Mouse (Mus musculus): ENCODE measurements around the gene Ppib. TPM values are rescaled to one million over a fixed set of nuclear protein-coding genes. Genes with fewer than 3 reads are reported as not detected.

The Ppib gene
- polyA plus RNA-seq, 1 experiment from 2014 or later: 678 TPM

DNA sequence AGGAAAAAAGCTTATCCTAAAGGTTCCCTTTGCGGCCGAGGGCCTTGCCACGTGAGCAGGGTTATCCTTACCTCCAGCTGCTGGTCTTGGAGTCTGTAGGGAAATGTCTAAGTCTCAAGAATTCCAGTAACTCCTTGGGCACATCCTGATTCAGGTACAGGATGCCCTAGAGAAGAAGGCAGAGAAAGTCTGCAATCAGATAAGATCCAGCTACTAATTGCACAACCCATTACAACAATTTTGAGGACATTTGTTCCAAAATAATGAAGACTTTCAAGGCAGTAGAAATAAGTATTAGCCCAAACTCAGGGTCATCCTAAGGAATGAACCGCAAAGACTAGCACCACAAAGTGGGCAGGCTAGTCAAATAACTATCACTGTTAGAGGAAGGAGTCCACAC is 8.0 kb downstream of the Ppib start:
- no peak overlapping the region for H3K4me2 ChIP-seq (ENCODE audit: low read depth, low read length)
- no peaks in the 10 kb centered on the region for H3K9me3 ChIP-seq (ENCODE audit: control insufficient read depth, low read length)
- H3K4me3 ChIP-seq (ENCODE audit: low read length): no peak overlapping the region; the same call in 1 of the 2 replicates
- H3K36me3 ChIP-seq (ENCODE audit: control insufficient read depth, insufficient read depth, low read length): peaks cover 33% of the 10 kb centered on the region
- H3K9ac ChIP-seq (ENCODE audit: low read length): no peak overlapping the region
- ATAC-seq (ENCODE audit: low read depth): no peak
- no peak overlapping the region for H3K27ac ChIP-seq (ENCODE audit: low read length)
- WGBS: 62% methylated on average over 4 of the region's 4 CpGs
- H3K27me3 ChIP-seq (ENCODE audit: control insufficient read depth, insufficient read depth, low read depth, low read length): peaks cover 4% of the 10 kb centered on the region; the same call in 1 of the 2 replicates
- peaks cover 9% of the 10 kb centered on the region for H3K4me1 ChIP-seq (replicated peaks; ENCODE audit: control insufficient read depth, insufficient read depth, low read length)

DNA sequence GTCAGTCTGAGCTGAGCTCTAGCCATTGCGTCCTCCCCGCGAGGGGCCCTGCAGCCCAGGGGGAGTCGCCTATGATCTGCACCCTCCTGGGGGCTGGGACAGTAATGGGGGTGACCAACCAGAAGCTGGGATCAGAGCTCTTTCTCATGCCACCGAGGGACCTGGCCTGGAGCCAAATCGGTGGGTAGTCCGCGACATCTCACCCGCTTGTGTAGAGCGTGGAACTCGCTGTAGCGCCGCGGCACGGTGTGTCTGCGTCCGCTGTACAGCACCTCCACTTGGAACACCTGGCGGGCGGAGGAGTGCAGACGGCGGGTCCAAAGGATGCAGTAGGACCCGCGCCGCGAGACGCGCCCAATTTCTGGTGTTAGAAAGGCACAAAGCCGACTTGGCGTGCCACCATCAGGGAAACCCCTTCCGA is 9.0 kb downstream of the Ppib start:
- H3K9me3 ChIP-seq (ENCODE audit: control insufficient read depth, low read length): no peaks in the 10 kb centered on the region
- peak overlapping the region; percentile 88 for H3K4me2 ChIP-seq (ENCODE audit: low read depth, low read length)
- peaks cover 4% of the 10 kb centered on the region; the same call in 1 of the 2 replicates for H3K27me3 ChIP-seq (ENCODE audit: control insufficient read depth, insufficient read depth, low read depth, low read length)
- H3K9ac ChIP-seq (ENCODE audit: low read length): peak overlapping the region; percentile 60
- H3K4me1 ChIP-seq (replicated peaks; ENCODE audit: control insufficient read depth, insufficient read depth, low read length): peaks cover 9% of the 10 kb centered on the region
- WGBS: under 1% methylated on average over 30 of the region's 30 CpGs
- peak; percentile 43; the same call in 1 of the 2 replicates for ATAC-seq (ENCODE audit: low read depth)
- H3K27ac ChIP-seq (ENCODE audit: low read length): no peak overlapping the region
- peak overlapping the region; percentile 58 for H3K4me3 ChIP-seq (ENCODE audit: low read length)
- peaks cover 26% of the 10 kb centered on the region for H3K36me3 ChIP-seq (ENCODE audit: control insufficient read depth, insufficient read depth, low read length)

DNA sequence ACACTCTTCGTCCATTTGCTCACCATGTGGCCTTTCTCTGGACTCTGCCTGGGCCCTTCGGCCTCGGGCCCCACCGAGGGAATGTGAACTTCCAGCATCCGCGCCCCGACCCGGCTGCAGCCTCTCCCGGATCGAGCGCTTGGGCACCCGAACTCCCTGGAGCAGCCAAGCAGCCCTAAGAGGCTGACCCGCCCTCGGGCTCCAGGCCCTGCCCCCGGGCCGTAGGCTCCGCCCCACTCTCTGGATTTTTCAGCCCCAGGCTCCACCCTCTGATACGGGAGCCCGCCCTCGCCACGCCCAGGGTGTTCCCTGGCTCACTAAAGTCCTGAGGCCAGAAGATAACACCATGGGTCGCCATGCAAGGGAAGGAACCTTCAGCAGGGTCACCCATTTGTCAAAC is 9.6 kb downstream of the Ppib start, which contains the start of gene Snx22:
Snx22 (minus strand) TSS at position 137 of the 400 bp plus-strand sequence.
- no peaks in the 10 kb centered on the region for H3K9me3 ChIP-seq (ENCODE audit: control insufficient read depth, low read length)
- ATAC-seq (ENCODE audit: low read depth): peak; percentile 96
- H3K9ac ChIP-seq (ENCODE audit: low read length): peak within 1 kb of the TSS; percentile 60
- under 1% methylated on average over 22 of the region's 22 CpGs for WGBS
- peaks cover 4% of the 10 kb centered on the region; the same call in 1 of the 2 replicates for H3K27me3 ChIP-seq (ENCODE audit: control insufficient read depth, insufficient read depth, low read depth, low read length)
- H3K4me1 ChIP-seq (replicated peaks; ENCODE audit: control insufficient read depth, insufficient read depth, low read length): peaks cover 9% of the 10 kb centered on the region
- H3K4me3 ChIP-seq (ENCODE audit: low read length): peak within 1 kb of the TSS; percentile 58
- H3K27ac ChIP-seq (ENCODE audit: low read length): no peak within 1 kb of the TSS
- peak within 1 kb of the TSS; percentile 88 for H3K4me2 ChIP-seq (ENCODE audit: low read depth, low read length)
- H3K36me3 ChIP-seq (ENCODE audit: control insufficient read depth, insufficient read depth, low read length): peaks cover 20% of the 10 kb centered on the region

DNA sequence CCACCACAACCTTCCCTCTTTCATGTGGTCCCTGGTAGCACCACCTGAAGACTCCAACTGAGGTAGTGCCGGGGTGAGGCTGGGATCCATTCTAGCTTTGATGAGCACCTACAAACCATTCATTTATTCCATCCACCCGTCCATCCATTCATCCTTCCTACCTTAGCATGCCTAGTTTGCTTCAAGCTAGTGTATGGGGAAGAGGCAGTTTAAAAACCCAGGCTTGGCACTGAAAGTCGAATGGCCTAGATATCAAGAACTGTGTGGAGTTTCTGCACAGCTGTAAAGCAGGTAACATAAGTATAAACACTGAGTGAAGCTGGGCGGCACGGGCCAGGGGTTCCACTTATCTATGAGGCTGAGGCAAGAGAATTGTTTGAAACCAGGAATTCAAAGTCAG is 10.1 kb downstream of the Ppib start:
- ATAC-seq (ENCODE audit: low read depth): no peak
- Histone ChIP-seq H3K9me3 (ENCODE audit: control insufficient read depth, low read length) (no peaks in the 10 kb centered on the region), H3K9ac (ENCODE audit: low read length) (no peak overlapping the region), H3K4me3 (ENCODE audit: low read length) (no peak overlapping the region), H3K27me3 (ENCODE audit: control insufficient read depth, insufficient read depth, low read depth, low read length) (peaks cover 4% of the 10 kb centered on the region; the same call in 1 of the 2 replicates), H3K4me2 (ENCODE audit: low read depth, low read length) (no peak overlapping the region), H3K27ac (ENCODE audit: low read length) (no peak overlapping the region), H3K36me3 (ENCODE audit: control insufficient read depth, insufficient read depth, low read length) (peaks cover 18% of the 10 kb centered on the region), H3K4me1 (replicated peaks; ENCODE audit: control insufficient read depth, insufficient read depth, low read length) (peaks cover 9% of the 10 kb centered on the region)
- WGBS: 82% methylated on average over 5 of the region's 5 CpGs

DNA sequence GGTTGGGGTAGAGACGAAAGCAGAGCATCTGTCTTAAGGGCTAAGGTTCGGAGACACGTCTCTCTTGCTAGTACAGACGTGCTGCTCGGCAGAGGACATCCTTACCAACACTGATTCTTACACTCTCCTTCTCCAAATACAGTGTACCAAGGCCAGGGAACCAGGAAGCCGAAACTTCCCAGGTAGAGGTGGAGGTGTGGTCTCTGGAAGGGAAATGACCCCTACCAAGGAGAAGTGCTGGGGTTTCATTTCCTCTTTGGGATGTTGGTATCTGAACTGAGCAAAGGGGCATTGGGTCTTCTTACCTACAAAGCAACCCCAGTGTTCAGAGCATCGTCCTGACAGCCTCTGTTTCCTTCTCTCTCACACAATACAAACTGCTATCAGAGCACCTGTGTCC is 12.7 kb downstream of the Ppib start:
- peaks cover 9% of the 10 kb centered on the region for H3K4me1 ChIP-seq (replicated peaks; ENCODE audit: control insufficient read depth, insufficient read depth, low read length)
- no peak overlapping the region for H3K9ac ChIP-seq (ENCODE audit: low read length)

DNA sequence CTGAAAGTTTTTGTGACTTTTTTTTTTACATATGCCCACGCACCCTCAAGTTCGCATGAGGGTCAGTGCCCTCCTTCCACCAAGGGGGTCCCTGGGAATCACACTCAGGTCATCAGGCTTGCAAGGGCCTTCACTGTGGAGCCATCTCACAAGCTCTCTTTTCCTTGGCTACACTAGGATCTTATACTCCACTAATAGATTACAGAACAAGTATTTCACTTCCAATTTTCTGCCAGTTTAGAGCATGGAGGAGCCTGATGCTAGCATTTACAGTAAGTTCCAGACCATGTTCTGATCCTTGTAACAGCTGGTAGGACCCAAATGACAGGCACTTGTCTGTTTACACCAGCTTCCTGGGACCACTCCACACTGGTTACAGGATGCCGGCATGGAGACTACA is 18.1 kb downstream of the Ppib start:
- no peaks in the 10 kb centered on the region for H3K9me3 ChIP-seq (ENCODE audit: control insufficient read depth, low read length)
- H3K27me3 ChIP-seq (ENCODE audit: control insufficient read depth, insufficient read depth, low read depth, low read length): no peaks in the 10 kb centered on the region
- peak overlapping the region; percentile 83 for H3K27ac ChIP-seq (ENCODE audit: low read length)
- H3K36me3 ChIP-seq (ENCODE audit: control insufficient read depth, insufficient read depth, low read length): no peaks in the 10 kb centered on the region
- H3K4me3 ChIP-seq (ENCODE audit: low read length): no peak overlapping the region
- 51% methylated on average over 3 of the region's 3 CpGs for WGBS
- ATAC-seq (ENCODE audit: low read depth): no peak
- H3K4me1 ChIP-seq (replicated peaks; ENCODE audit: control insufficient read depth, insufficient read depth, low read length): peaks cover 11% of the 10 kb centered on the region
- peak overlapping the region; percentile 21 for H3K4me2 ChIP-seq (ENCODE audit: low read depth, low read length)
- no peak overlapping the region for H3K9ac ChIP-seq (ENCODE audit: low read length)

More for the DNA sequence above, 12.7 kb downstream of the Ppib start:
- H3K4me2 ChIP-seq (ENCODE audit: low read depth, low read length): no peak overlapping the region
- H3K27ac ChIP-seq (ENCODE audit: low read length): no peak overlapping the region
- H3K4me3 ChIP-seq (ENCODE audit: low read length): no peak overlapping the region
- peaks cover 4% of the 10 kb centered on the region; the same call in 1 of the 2 replicates for H3K27me3 ChIP-seq (ENCODE audit: control insufficient read depth, insufficient read depth, low read depth, low read length)
- H3K36me3 ChIP-seq (ENCODE audit: control insufficient read depth, insufficient read depth, low read length): no peaks in the 10 kb centered on the region
- no peak for ATAC-seq (ENCODE audit: low read depth)
- 82% methylated on average over 7 of the region's 7 CpGs for WGBS
- no peaks in the 10 kb centered on the region for H3K9me3 ChIP-seq (ENCODE audit: control insufficient read depth, low read length)

DNA sequence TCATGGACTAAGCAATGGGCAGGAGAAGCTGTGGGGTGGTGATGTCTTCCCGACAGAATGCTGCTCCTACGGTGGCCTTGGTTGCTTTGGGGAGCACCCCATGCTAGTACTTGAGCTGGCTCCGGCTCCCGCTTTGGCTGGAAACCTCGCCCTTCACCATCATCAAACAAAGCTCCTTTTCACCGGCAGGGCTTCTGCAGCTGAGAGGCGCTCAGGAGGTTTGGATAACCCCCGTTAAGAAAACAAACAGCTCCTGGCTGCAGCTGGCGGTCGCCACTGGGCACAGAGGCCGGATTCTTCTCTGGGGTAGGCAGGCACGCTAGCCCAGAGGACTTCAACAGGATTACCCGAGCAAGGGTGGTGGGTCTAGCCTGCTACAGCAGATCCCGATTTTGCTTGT is 18.5 kb downstream of the Ppib start:
- no peak overlapping the region for H3K4me3 ChIP-seq (ENCODE audit: low read length)
- peak overlapping the region; percentile 83 for H3K27ac ChIP-seq (ENCODE audit: low read length)
- WGBS: 5% methylated on average over 14 of the region's 14 CpGs
- H3K9ac ChIP-seq (ENCODE audit: low read length): peak overlapping the region; percentile 24; the same call in 1 of the 2 replicates
- no peaks in the 10 kb centered on the region for H3K27me3 ChIP-seq (ENCODE audit: control insufficient read depth, insufficient read depth, low read depth, low read length)
- ATAC-seq (ENCODE audit: low read depth): peak; percentile 60; the same call in 1 of the 2 replicates
- peak overlapping the region; percentile 21 for H3K4me2 ChIP-seq (ENCODE audit: low read depth, low read length)
- no peaks in the 10 kb centered on the region for H3K9me3 ChIP-seq (ENCODE audit: control insufficient read depth, low read length)
- H3K4me1 ChIP-seq (replicated peaks; ENCODE audit: control insufficient read depth, insufficient read depth, low read length): peaks cover 11% of the 10 kb centered on the region
- no peaks in the 10 kb centered on the region for H3K36me3 ChIP-seq (ENCODE audit: control insufficient read depth, insufficient read depth, low read length)

DNA sequence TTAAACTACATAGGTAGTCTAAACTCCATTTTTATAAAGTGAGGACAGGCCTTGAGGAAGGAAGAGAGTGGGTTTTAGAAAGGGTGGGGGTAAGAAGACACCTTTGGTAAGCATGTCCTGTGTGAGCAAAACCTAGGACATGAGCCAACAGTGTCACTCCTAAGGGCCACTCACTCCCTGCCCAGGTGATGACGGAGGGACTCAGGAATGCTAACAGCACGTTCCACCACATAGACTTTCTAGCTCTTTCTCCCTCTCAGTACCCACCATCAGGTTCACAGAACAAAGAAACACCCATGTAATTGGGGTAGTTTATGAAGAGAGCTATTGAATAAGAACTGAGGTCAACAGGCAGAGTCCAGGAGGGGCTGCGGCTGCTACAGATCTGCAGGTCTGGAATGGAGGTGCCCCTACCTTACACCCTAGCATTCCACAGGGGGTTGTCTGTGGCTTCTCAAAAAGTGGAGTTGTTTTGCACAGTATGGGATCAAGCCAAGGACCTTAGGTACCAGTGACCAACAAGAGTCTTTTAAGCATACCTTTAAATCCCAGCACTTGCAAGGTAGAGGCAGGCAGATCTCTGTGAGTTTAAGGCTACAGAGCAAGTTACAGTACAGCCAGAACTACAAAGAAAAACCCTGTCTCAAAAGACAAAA is 20.9 kb downstream of the Ppib start:
- Histone ChIP-seq H3K4me1 (replicated peaks; ENCODE audit: control insufficient read depth, insufficient read depth, low read length) (peaks cover 11% of the 10 kb centered on the region), H3K4me3 (ENCODE audit: low read length) (no peak overlapping the region), H3K4me2 (ENCODE audit: low read depth, low read length) (no peak overlapping the region), H3K9ac (ENCODE audit: low read length) (no peak overlapping the region), H3K27ac (ENCODE audit: low read length) (peak overlapping the region; percentile 91), H3K27me3 (ENCODE audit: control insufficient read depth, insufficient read depth, low read depth, low read length) (no peaks in the 10 kb centered on the region), H3K36me3 (ENCODE audit: control insufficient read depth, insufficient read depth, low read length) (no peaks in the 10 kb centered on the region), H3K9me3 (ENCODE audit: control insufficient read depth, low read length) (no peaks in the 10 kb centered on the region)
- ATAC-seq (ENCODE audit: low read depth): peak; percentile 82
- WGBS: 47% methylated on average over 3 of the region's 3 CpGs

DNA sequence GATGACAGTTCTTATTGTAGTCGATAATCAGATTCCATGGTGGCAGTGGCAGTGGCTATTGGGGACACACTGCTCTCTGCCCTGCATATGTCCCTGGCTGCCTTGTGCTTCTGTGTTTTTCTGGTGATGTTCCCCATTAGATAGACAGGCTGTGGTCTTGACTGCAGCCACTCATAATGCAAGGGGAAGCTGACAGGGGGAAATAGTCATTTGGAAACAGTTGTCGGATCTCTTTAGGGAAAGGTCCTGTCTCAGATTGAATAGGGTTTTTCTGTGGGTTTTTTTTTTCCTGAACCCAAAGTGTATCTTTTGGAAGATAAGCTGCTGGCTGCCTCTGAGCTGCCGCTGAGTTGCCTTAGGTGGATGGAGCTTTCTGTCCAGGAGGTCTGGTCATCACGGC is 22.0 kb downstream of the Ppib start:
- Histone ChIP-seq H3K4me1 (replicated peaks; ENCODE audit: control insufficient read depth, insufficient read depth, low read length) (peaks cover 11% of the 10 kb centered on the region), H3K27ac (ENCODE audit: low read length) (peak overlapping the region; percentile 50; the same call in 1 of the 2 replicates), H3K4me3 (ENCODE audit: low read length) (no peak overlapping the region), H3K4me2 (ENCODE audit: low read depth, low read length) (no peak overlapping the region), H3K9me3 (ENCODE audit: control insufficient read depth, low read length) (no peaks in the 10 kb centered on the region), H3K27me3 (ENCODE audit: control insufficient read depth, insufficient read depth, low read depth, low read length) (no peaks in the 10 kb centered on the region), H3K36me3 (ENCODE audit: control insufficient read depth, insufficient read depth, low read length) (peaks cover 2% of the 10 kb centered on the region; the same call in 1 of the 2 replicates), H3K9ac (ENCODE audit: low read length) (no peak overlapping the region)
- ATAC-seq (ENCODE audit: low read depth): no peak
- WGBS: 55% methylated on average over 4 of the region's 4 CpGs

Measured in lung, embryonic 16.5 days (tissue).